Mouse (Mus musculus): ENCODE measurements around the gene Ccdc28a. TPM values are rescaled to one million over a fixed set of nuclear protein-coding genes. Genes with fewer than 3 reads are reported as not detected.

Ccdc28a gene
- polyA plus RNA-seq, 1 experiment from 2014 or later: 7.6 TPM

DNA sequence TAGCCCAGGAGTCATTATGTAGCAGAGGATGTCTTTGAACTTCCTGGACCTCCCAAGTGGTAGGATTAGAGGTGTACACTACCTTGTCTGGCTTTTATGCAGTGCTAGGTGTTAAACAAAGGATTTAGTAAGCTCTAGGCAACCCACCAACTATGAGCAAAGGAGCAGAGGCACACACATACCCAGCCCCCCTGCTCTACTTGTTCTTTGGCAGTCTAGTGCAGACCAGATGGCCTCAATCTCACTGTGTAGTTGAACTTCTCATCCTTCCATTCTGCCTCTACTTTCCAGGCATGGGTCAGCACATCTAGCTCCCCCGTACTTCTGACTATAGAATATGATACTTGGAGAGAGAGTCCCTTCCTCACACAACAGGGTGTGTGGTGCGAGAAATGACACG lies 10.4 kb downstream of the Ccdc28a start:
- 81% methylated on average over 3 of the region's 3 CpGs for WGBS (ENCODE audit: insufficient replicate concordance)
- ATAC-seq (ENCODE audit: low read depth): no peak
- no peak overlapping the region for H3K9ac ChIP-seq (ENCODE audit: low read depth, low read length)

DNA sequence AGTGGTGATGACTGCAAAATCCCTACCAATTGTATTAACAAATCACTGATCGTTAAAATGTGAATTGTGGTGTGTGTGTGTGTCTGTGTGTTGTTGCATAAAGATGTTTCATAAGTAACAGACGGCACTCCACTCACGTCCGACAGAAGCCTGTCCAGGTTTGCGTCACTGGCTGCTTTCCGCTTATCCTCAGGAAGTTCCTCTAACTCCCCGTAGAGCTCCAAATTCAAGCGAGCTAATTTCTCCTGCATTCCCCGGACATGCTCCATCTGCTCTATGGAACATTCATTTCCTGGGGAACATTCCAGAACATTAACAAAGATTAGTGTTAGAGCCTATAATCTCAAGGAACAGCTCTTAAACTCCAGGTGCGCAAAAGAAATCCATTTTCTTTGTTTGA lies 15.4 kb downstream of the Ccdc28a start:
- Histone ChIP-seq H3K4me3 (ENCODE audit: low read depth, low read length) (no peak overlapping the region), H3K27ac (ENCODE audit: low read length) (no peak overlapping the region), H3K9ac (ENCODE audit: low read depth, low read length) (no peak overlapping the region), H3K4me1 (ENCODE audit: control insufficient read depth, low read depth, low read length) (no peaks in the 10 kb centered on the region), H3K4me2 (ENCODE audit: low read depth, low read length) (no peak overlapping the region), H3K36me3 (ENCODE audit: control insufficient read depth, insufficient read depth) (no peaks in the 10 kb centered on the region), H3K9me3 (replicated peaks; ENCODE audit: control insufficient read depth, low read length) (no peaks in the 10 kb centered on the region), H3K27me3 (ENCODE audit: control insufficient read depth, insufficient read depth, low read depth, low read length) (no peaks in the 10 kb centered on the region)
- ATAC-seq (ENCODE audit: low read depth): no peak
- WGBS (ENCODE audit: insufficient replicate concordance): 73% methylated on average over 10 of the region's 10 CpGs

More for the DNA sequence above, 10.4 kb downstream of the Ccdc28a start:
- Histone ChIP-seq H3K9me3 (replicated peaks; ENCODE audit: control insufficient read depth, low read length) (no peaks in the 10 kb centered on the region), H3K27ac (ENCODE audit: low read length) (no peak overlapping the region), H3K36me3 (ENCODE audit: control insufficient read depth, insufficient read depth) (no peaks in the 10 kb centered on the region), H3K27me3 (ENCODE audit: control insufficient read depth, insufficient read depth, low read depth, low read length) (no peaks in the 10 kb centered on the region), H3K4me3 (ENCODE audit: low read depth, low read length) (no peak overlapping the region), H3K4me1 (ENCODE audit: control insufficient read depth, low read depth, low read length) (no peaks in the 10 kb centered on the region), H3K4me2 (ENCODE audit: low read depth, low read length) (no peak overlapping the region)

DNA sequence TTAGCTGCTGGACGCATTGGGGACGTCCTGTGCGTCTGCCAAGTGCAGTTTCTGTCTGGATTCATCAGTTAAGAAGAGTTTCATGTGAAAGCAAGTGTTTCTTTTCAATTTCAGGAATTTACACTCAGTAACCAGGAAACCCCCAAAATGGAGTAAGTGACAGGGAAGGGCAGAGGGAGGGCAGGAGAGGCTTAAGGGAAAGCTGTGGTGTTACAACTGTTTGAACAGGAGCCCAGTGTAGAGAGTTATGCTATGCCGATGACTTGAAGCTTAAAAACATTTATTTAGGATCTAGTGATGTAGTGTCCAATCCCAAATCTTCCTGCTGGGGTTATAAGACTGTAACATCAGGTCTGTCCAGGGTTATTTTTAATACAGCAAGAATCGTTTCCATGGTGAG lies 20.7 kb downstream of the Ccdc28a start:
- no peaks in the 10 kb centered on the region for H3K36me3 ChIP-seq (ENCODE audit: control insufficient read depth, insufficient read depth)
- no peak overlapping the region for H3K4me3 ChIP-seq (ENCODE audit: low read depth, low read length)
- no peaks in the 10 kb centered on the region for H3K9me3 ChIP-seq (replicated peaks; ENCODE audit: control insufficient read depth, low read length)
- H3K27ac ChIP-seq (ENCODE audit: low read length): no peak overlapping the region
- no peaks in the 10 kb centered on the region for H3K4me1 ChIP-seq (ENCODE audit: control insufficient read depth, low read depth, low read length)
- H3K27me3 ChIP-seq (ENCODE audit: control insufficient read depth, insufficient read depth, low read depth, low read length): no peaks in the 10 kb centered on the region
- no peak for ATAC-seq (ENCODE audit: low read depth)
- 70% methylated on average over 5 of the region's 5 CpGs for WGBS (ENCODE audit: insufficient replicate concordance)
- H3K9ac ChIP-seq (ENCODE audit: low read depth, low read length): no peak overlapping the region
- no peak overlapping the region for H3K4me2 ChIP-seq (ENCODE audit: low read depth, low read length)

DNA sequence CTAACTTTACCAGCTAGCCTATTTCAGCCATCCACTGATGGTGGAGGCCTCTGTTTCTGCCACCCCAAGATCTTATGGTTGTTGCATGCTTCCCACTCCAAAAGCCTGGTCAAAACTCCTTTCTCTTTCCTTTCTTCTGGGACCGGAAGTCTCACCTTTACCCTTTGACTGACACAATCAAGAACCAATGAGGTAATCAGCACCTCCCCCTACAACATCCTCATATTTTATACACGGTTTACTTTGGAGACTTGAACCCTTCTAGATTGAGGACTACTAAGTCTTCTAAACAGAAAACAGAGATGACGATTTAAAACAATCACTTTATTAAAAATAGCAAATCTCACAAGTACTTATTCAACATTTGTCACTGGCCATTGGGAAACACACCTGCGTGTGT lies 21.4 kb downstream of the Ccdc28a start:
- ATAC-seq (ENCODE audit: low read depth): no peak
- WGBS (ENCODE audit: insufficient replicate concordance): 71% methylated on average over 4 of the region's 4 CpGs

DNA sequence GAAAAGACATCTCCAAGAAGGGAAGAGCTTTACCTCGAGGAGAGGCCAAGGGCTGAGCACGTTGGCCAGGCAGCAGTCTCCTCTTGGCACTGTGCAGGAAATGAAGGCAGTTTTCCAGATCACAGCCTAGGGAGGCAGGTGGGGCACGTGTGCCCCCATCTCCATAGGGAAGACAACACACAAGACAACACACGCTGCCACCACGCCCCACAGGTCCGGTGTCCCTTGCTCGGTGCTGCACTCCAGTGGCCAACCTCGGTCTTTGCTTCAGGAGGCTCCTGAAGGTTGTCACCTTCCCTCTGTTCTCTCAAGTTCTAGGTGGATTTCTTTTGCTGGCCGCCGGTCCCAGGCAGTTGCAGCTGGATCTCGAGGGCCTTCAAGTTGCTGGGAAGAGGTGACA lies 24.1 kb downstream of the Ccdc28a start, which contains the start of gene Ect2l:
Ect2l (minus strand) TSS at position 165 of the 400 bp plus-strand sequence.
- Histone ChIP-seq H3K9me3 (replicated peaks; ENCODE audit: control insufficient read depth, low read length) (no peaks in the 10 kb centered on the region), H3K27ac (ENCODE audit: low read length) (no peak within 1 kb of the TSS), H3K36me3 (ENCODE audit: control insufficient read depth, insufficient read depth) (no peaks in the 10 kb centered on the region), H3K9ac (ENCODE audit: low read depth, low read length) (no peak within 1 kb of the TSS), H3K4me2 (ENCODE audit: low read depth, low read length) (no peak within 1 kb of the TSS), H3K27me3 (ENCODE audit: control insufficient read depth, insufficient read depth, low read depth, low read length) (no peaks in the 10 kb centered on the region), H3K4me3 (ENCODE audit: low read depth, low read length) (no peak within 1 kb of the TSS), H3K4me1 (ENCODE audit: control insufficient read depth, low read depth, low read length) (no peaks in the 10 kb centered on the region)
- no peak for ATAC-seq (ENCODE audit: low read depth)
- 6% methylated on average over 11 of the region's 11 CpGs for WGBS (ENCODE audit: insufficient replicate concordance)

More for the DNA sequence above, 21.4 kb downstream of the Ccdc28a start:
- Histone ChIP-seq H3K4me1 (ENCODE audit: control insufficient read depth, low read depth, low read length) (no peaks in the 10 kb centered on the region), H3K4me2 (ENCODE audit: low read depth, low read length) (no peak overlapping the region), H3K27ac (ENCODE audit: low read length) (no peak overlapping the region), H3K27me3 (ENCODE audit: control insufficient read depth, insufficient read depth, low read depth, low read length) (no peaks in the 10 kb centered on the region), H3K36me3 (ENCODE audit: control insufficient read depth, insufficient read depth) (no peaks in the 10 kb centered on the region), H3K9me3 (replicated peaks; ENCODE audit: control insufficient read depth, low read length) (no peaks in the 10 kb centered on the region), H3K9ac (ENCODE audit: low read depth, low read length) (no peak overlapping the region), H3K4me3 (ENCODE audit: low read depth, low read length) (no peak overlapping the region)

DNA sequence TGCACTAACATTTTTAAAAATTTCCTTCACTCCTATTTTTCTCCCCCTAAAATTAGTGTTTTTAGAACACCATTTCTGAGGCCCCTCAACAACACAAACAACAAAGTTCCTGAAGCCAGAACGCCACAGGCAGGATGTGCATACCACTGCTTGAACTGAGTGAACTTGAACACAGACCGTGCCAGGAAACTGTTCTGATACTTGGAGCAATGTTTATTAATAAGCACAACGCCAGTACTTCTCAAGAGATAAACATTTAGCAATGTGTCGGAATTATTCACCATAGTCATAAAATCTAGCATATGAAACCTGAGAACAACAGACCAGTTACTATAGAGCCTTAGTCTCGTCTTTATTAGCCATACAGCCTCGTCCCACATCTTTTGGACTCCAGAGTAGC lies 24.7 kb downstream of the Ccdc28a start:
- Histone ChIP-seq H3K9me3 (replicated peaks; ENCODE audit: control insufficient read depth, low read length) (no peaks in the 10 kb centered on the region), H3K4me1 (ENCODE audit: control insufficient read depth, low read depth, low read length) (no peaks in the 10 kb centered on the region), H3K9ac (ENCODE audit: low read depth, low read length) (no peak overlapping the region), H3K4me2 (ENCODE audit: low read depth, low read length) (no peak overlapping the region), H3K27me3 (ENCODE audit: control insufficient read depth, insufficient read depth, low read depth, low read length) (no peaks in the 10 kb centered on the region), H3K27ac (ENCODE audit: low read length) (no peak overlapping the region), H3K4me3 (ENCODE audit: low read depth, low read length) (no peak overlapping the region), H3K36me3 (ENCODE audit: control insufficient read depth, insufficient read depth) (no peaks in the 10 kb centered on the region)
- WGBS (ENCODE audit: insufficient replicate concordance): 56% methylated on average over 6 of the region's 6 CpGs
- no peak for ATAC-seq (ENCODE audit: low read depth)

DNA sequence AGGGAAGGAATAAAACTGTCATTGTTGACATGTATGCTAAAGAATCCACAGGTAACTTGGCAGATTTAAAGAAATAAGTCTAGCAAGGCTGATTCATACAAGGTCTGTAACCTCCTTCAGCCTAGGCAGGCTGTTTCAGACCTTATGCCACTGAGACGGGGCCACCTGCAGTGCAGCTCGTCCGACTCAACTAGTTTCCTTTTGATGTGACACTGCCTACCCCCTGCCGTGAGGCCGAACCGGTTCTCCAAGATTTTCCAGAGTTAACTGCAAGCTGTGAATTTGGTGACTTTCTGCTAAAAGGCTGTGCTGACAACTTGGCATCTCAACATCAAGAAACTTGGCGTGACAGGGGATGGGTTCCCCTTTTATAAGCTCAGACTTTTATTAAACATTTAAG lies 30.7 kb downstream of the Ccdc28a start:
- Histone ChIP-seq H3K4me2 (ENCODE audit: low read depth, low read length) (no peak overlapping the region), H3K9me3 (replicated peaks; ENCODE audit: control insufficient read depth, low read length) (no peaks in the 10 kb centered on the region), H3K36me3 (ENCODE audit: control insufficient read depth, insufficient read depth) (no peaks in the 10 kb centered on the region), H3K27me3 (ENCODE audit: control insufficient read depth, insufficient read depth, low read depth, low read length) (no peaks in the 10 kb centered on the region), H3K9ac (ENCODE audit: low read depth, low read length) (no peak overlapping the region), H3K4me3 (ENCODE audit: low read depth, low read length) (no peak overlapping the region), H3K4me1 (ENCODE audit: control insufficient read depth, low read depth, low read length) (no peaks in the 10 kb centered on the region), H3K27ac (ENCODE audit: low read length) (no peak overlapping the region)
- 35% methylated on average over 7 of the region's 7 CpGs for WGBS (ENCODE audit: insufficient replicate concordance)
- no peak for ATAC-seq (ENCODE audit: low read depth)

DNA sequence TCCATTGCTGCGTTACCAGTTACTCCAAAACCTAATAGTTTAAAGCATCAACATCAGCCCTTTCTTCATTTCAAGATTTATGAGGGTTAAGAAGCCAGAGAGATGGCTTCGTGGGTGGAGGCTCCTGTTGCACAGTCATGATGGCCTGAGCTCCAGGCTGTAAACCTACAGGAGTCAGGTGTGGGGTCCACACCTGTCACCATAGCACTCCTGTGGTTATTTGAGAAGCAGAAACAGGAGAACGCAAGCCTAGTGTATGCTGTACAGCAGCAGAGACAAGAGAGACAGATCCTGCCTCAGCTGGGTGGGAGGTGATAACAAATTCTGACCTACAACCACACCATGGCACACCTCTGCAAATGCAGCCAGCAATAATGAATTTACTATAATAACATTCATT lies 32.4 kb downstream of the Ccdc28a start:
- no peak overlapping the region for H3K9ac ChIP-seq (ENCODE audit: low read depth, low read length)
- ATAC-seq (ENCODE audit: low read depth): no peak
- WGBS (ENCODE audit: insufficient replicate concordance): 61% methylated on average over 3 of the region's 3 CpGs
- no peaks in the 10 kb centered on the region for H3K27me3 ChIP-seq (ENCODE audit: control insufficient read depth, insufficient read depth, low read depth, low read length)
- H3K4me2 ChIP-seq (ENCODE audit: low read depth, low read length): no peak overlapping the region
- H3K4me3 ChIP-seq (ENCODE audit: low read depth, low read length): no peak overlapping the region
- no peaks in the 10 kb centered on the region for H3K9me3 ChIP-seq (replicated peaks; ENCODE audit: control insufficient read depth, low read length)
- H3K27ac ChIP-seq (ENCODE audit: low read length): no peak overlapping the region
- H3K36me3 ChIP-seq (ENCODE audit: control insufficient read depth, insufficient read depth): no peaks in the 10 kb centered on the region
- no peaks in the 10 kb centered on the region for H3K4me1 ChIP-seq (ENCODE audit: control insufficient read depth, low read depth, low read length)

DNA sequence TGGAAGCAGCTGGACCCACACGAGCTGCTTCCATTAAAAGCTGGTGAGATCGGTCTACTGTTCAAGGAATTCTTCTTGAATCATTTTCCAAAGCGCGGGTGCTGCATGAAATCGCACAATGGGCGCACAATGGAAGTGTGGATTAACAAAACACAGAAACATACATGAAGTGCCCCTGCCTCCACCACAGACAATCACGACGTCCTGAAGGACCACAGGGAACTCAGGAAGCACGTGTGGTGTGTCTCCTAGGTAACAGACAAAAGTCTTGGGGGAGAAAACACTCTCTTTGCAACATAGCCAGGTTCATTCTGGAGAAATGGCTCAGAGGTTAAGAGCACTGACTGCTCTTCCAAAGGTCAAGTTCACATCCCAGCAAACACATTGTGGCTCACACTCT lies 34.1 kb downstream of the Ccdc28a start:
- Histone ChIP-seq H3K27ac (ENCODE audit: low read length) (no peak overlapping the region), H3K9me3 (replicated peaks; ENCODE audit: control insufficient read depth, low read length) (no peaks in the 10 kb centered on the region), H3K9ac (ENCODE audit: low read depth, low read length) (no peak overlapping the region), H3K4me1 (ENCODE audit: control insufficient read depth, low read depth, low read length) (no peaks in the 10 kb centered on the region; the same call in 1 of the 2 replicates), H3K36me3 (ENCODE audit: control insufficient read depth, insufficient read depth) (no peaks in the 10 kb centered on the region), H3K27me3 (ENCODE audit: control insufficient read depth, insufficient read depth, low read depth, low read length) (no peaks in the 10 kb centered on the region), H3K4me2 (ENCODE audit: low read depth, low read length) (no peak overlapping the region), H3K4me3 (ENCODE audit: low read depth, low read length) (no peak overlapping the region)
- WGBS (ENCODE audit: insufficient replicate concordance): 56% methylated on average over 9 of the region's 9 CpGs
- no peak for ATAC-seq (ENCODE audit: low read depth)

All from liver, embryonic 16.5 days (tissue).